Mouse (Mus musculus) embryo, embryonic 10 days (tissue): ENCODE measurements around the gene Ripor2.

Source experiments
- DNase-seq: peaks from one replicate; pipeline ENCODE4 v3.0.0-alpha.2; 2015; ENCODE audit warnings: low spot score

Gene Ripor2

DNA sequence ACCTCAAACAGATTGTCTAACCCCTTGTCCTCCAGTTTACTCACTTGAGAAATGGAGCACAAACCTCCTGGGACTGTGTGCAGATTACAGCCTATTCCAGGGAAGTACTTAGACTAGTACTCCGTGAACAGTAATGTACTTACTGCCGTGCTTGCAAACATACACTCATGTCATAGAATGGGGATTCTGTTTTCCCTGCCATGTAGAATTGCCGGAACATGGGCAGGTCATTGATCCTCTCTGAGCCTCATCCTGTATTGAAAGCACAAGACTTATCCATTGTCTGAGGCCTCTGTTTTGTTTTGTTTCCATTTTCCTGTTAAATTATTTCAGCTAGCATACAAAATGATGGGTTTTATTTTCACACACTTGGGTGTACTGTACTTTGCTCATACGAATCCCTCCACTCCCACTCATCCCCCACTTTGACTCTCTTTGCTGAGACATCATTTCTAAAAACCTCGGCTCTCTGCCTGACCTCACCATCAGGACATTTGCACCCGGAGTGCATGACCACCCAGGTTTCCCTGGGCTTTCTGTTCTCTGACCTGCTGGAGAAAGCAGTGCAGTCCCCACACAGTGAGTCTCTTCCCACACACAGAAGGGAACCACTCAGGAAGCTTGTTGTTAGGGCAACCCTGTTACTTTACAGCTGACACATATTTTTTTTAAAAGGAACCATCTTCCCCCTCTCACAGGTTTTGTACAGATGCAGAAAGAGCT is 35.2 kb downstream of the Ripor2 start:
- DNase-seq, result no peak

DNA sequence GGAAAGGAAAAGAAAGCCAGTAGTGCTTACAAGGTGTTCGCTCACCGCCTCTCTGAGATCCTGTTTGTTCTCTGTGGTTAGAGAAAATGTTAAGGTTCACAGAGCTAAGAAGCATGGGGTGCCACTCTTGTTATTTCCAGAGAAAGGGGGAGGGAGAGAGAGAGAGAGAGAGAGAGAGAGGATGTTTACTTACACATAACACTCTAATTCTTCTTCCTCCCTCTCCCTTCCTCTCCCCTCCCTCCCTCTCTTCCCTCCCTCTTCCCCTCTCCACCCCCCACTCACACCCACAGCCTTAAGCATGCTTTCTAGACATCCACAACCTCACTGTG is 35.8 kb downstream of the Ripor2 start:
- no peak for DNase-seq

DNA sequence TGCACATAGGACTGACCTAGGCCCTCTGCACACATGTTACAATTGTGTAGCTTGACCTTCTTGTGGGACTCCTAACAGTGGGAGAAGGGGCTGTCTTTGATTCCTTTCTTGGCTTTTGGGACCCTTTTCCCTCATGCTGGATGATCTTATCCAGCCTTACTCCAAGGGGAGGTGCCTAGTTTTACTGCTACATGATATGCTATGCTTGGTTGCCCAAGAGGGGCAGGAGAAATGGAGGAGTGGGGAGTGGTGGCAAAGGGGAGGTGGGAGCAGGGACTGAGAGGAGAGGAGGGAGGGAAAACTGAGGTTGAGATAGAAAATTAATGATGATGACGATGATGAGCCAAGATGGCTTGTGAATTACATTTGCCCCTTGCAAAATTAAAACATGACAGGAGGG is 37.7 kb downstream of the Ripor2 start:
- DNase-seq, result no peak

DNA sequence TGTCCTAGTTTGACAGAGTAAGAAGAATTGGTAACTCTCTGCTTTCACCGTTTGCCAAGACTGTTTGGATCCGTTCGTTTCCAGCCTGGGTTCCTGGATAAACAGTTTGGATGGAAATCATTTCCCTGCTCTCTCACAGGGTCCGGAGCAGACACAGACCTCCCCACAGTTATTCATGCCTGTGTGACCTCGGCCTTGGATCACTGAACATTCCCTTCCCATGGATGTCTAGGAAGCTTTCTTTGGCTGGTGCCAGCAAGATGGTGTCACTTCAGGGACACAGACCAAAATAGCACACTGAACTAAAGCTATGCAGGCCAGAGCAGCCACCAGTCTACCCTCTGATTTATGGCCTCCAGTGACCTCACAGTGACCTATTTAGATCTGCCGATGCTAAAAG is 38.5 kb downstream of the Ripor2 start:
- DNase-seq, result peak; percentile 78

DNA sequence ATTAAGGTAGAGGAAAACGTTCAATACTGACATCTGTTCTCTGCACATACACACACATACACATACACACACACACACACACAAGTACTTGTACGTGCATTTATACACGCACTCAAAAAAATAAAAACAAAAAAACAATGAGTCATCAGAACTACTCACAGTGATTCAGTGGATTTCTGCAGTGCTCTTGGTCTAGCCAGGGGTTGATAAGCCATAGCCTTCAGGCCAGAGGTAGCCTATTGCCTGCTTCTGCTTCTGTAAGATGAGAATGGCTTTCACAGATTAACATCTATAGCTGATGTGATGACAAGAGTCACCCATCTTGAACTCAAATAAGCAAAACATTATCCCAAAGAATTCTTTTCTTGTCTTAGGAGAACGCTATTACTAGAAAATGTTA is 41.6 kb downstream of the Ripor2 start:
- no peak for DNase-seq

DNA sequence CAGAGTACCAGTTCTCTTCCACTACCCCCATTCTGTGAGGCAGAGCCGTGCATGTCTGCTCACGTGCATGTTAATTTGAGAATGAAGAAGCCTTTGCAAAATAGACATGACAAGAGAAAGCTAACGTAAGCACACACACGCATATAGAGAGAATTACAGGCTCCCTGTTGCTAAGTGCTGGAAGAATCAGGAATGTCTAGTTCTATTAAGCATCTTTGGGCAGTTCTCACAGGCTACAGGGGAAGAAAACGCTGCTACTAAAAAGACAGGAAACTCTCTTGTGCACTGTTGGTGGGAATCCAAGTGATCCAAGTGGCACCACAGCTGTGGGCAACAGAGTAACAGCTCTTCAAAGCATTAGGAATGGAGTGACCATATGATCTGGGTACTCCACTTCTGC is 43.1 kb downstream of the Ripor2 start:
- no peak for DNase-seq

DNA sequence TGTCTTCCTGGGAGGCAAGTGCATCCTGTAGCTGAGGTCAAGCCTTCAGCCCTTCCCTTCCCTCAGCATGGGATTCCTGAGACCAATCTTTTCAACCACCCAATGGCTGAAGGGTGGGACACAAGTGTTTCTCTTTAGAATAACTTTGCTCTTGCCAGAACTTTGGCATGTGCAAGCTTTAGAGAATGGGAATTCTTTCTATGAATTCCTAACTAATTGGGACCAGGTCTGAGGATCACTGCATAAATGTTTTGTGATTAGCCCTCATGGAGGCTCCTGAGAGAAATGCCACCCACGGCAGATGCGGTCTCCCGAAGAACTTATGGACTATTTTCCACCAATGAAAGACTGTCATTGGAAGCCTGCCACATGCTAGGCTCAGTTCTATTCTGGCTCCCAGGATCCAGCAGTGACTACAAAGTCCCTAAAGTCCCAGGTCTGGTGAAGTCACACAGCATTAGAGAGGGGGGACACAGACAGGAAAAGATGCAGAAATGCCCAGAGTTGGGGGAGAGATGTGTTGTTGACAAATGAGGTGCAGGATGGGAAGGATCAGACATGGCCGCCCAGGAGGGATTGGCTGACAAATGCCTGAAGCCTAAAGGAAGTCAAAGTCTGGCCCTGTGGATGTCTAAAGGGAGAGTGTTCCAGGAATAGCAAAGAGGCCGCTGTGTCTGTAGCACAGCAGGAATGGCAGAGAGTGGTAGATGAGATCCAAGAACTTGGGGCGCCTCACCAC is 44.9 kb downstream of the Ripor2 start:
- DNase-seq, result no peak

DNA sequence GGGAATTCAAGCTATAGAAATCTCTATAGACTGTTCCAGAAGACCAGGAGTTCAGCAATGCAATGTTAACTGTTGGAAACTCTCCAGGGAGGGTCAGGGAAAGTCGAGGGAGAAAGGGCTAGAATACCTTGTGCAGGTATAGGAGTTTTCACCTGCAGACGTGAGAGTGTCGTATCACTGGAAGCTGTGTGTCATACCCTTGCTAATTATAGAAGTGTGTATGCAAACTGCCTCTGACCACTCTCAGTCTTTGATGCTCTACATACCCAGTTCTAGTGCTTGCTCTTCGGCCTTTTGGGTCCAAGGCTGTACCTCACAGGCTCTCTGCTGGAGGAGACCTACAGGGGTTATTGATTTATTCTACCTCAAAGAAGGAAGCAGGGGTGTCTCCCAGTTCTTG is 46.2 kb downstream of the Ripor2 start:
- no peak for DNase-seq

DNA sequence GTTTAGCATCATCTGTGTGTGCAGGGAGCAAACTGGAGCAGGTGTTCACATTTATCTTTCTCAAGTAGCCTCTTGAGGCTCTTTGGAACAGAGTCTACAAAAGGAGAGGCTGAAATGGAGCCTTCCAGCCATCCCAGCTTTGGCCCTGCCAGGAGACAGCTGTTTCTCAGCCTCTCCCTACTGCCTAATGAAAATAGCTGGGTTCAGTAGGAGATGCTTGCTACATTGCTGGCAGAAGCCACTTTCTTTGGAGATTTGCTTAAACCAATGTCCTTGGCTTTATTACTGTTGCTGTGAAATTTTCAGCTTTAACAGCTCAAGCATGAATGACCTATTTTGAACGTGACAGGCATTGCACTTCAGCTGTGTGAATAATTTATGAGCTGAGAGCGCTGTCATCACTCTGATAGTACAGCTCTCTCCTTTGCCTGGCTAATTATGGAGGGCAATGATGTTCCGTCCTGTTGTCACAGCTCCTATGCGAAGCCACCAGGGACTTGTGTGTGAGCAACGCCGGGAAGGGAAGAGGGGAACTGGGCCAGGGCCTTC is 47.2 kb downstream of the Ripor2 start:
- no peak for DNase-seq

DNA sequence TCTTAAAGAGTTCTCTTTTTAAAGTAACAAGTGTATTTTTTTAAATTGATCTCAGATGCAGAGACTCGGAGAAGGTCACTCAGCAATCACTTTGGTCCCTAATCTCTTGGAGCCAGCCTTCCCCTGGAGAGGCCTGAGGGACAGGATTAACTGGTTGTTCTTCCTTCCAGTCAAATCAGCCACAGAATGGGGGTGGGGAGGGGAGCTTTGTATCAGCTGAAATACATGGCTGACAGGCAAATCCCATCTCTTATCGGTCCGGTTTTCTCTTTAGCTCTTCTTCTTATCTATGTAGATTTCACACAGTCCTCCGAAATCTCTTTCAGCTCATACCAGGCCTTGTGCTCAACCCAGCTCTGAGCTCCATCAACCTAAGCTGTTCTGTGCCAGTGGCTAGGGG is 48.4 kb downstream of the Ripor2 start:
- no peak for DNase-seq

DNA sequence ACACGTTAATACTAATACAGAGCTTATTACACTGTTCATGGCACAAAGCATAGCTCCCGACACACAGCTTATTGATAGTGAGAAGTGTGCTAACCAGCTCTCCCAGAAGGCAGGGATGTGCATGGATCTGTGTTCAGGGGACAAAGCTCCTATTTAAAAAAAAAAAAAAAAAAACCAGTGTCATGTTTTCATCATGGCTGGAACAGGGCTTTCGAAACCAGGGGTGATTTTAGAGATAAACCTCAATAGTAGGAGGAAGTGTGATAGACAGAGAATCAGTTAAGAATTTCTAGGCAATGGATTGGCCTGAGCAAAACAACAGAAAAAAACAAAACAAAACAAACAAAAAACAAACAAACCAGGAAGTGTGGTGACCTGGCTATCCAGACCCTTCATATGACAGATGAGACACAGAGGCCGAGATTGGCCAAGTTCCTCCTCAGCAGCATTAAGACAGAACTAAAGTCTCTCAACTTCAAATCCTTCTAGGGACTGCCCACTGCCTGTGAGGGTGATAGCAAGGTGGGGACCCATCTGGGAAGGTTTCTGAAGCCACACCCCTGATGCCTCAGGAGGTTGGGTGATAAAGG is 51.1 kb downstream of the Ripor2 start:
- DNase-seq, result no peak

DNA sequence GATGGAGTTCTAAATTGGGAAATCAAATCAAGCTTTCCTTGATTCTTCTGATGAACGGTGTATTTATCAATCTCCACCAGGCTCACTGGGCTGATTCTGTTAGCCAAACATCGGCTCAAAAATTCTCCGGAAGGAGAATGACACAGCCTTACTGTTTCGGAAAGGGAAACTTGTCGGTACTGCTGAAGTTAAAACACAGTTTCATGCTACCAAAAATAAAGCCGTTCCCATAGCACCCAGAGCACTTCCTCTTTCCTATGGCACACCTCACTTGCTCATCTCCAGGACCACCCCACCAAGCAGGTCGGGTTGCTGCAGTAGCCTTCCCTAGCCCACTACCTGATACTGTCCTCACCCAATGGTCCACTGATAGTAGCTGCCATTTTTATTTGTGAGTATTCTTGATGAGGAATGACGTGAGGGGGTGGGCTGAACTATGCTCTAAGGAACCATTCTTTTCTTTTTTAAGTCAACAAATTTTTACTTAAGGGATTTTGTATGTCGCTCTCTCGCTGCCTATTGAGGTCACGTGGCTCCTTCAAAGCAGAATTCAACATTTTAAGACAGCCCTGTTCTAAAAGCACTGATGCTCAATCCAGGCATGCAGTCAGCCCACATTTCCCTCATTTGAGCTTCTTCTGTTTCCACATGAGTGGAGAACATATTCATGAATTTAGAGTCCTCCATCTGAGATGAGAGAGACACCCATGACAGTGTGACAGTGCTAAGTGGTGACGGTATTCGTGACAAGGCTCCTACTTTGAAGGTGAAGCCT is 52.5 kb downstream of the Ripor2 start:
- no peak for DNase-seq

DNA sequence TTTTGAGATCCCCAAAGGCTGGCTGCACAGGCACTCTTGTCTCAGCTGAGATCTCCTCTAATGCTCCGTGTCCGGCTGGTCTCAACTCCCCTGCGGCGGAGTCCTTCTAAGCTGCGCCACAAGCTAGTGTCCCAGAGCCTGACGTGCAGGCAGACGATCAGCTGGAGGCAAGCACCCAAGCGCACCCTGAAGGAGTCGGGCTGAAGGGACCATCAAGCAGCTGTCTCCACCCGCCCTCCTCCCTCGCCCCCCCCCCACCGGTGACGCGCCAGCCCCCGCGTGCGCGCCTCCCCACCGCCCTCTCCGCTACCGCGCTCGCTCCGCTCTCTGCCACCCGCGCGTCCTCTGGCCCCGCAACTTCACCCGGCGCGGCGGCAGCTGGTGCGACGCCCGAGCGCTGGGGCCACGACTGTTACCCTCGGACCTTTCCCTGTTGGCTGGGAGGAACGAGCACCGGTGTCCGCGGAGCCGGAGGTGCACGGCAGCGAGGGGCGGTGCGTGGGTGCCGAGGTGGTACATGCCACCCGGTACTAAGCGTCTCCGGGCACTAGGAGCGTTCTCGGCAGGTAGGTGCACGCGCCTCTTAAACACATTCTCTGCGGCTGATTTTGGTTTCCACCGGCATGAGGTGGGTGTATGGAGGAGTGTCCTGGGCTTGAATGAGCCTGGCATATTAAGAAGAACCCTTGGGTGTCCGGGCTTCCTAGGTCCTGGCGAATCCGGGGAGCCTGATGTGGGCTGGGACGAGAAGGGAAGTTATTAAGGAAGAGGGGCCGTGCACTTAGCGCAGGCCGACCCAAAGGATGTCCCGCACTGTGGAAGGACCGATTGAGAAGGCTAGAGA is 56.6 kb downstream of the Ripor2 start:
- DNase-seq, result peak; percentile 49

DNA sequence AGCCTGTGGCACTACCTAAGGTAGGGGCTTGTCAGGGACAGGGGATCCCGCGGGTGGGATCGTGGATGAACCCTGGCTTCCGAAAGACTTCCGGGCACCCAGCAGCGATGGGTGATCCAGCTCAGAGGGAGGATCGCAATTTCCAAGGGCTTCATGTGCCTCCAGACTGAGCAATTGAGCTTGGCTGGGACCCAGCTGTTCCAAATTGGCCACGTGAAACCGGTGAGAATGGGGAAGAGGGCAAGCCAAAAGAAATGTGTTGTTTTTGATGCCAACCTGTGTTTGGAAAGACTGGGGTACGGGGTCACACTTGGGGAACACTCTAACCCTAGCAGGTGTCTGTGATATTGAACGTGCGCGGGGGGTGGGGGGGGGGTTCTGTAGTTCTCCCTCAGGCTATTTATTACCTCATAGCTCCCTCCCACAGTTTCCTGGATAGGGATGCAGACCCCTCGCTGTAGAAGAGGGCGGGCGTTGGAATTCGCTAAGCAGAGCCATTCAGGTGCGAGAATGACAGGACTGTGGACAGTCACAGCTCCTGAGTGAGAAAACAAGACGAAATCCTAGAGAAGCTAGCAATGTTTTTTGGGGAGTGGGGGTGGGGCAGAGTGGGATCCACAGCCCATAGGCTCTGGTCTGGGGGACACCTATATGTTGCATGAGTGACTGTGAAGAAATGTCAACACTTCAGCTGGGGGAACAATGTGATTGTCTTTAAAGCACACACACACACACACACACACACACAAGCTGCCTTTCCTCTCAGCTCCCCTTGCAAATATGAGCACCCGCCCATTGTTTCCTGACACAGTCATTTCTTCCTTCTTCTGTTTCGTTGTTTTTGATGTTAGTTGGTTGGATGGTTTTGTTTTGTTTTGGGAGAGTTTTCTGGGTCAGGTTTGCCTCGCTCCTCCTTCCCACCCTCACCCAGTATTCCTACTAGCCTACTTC is 57.5 kb downstream of the Ripor2 start:
- peak; percentile 28 for DNase-seq

DNA sequence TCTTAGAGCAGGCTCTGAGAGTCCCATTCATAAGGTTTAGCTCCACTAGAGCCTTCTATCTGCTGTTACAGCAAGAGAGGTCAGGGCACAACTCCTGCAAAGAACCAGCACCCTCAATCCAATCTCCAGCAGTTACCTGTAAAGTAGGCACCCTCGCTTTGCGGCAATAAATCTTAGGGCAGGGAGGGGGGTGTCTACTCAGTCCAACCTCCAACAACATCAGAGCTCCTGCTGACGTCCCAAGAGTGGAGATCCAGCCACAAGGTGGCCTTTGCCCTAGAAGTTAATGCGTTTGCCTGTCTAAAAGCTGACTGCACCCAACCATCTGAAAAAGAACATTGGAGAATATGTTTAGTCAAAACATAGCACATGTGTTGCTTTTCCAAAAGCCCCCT is 58.2 kb downstream of the Ripor2 start:
- no peak for DNase-seq

DNA sequence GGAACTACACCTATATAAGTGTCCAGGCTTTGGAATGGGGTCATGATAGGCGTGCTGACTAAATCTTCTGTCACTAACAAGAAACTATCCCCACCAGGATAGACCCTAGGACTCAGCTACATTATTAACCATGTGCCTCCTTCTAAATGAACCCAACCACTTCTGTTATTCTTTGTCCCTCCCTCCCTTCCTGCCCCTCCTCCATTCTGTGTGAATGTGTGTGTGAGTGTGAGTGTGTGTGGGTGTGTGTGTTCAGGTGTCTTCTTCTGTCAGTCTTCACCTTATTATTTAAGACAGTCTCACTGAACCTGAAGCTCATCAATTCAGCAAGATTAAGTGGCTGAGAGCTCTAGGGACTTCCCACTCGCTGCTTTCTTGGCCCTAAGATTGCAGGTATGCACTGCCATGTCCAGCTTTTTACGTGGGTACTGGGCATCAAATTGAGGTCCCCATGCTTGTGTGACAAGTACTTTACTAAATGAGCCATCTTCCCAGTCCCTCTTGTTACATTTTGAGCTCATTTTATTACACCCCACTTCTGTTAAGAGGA is 58.9 kb downstream of the Ripor2 start:
- no peak for DNase-seq

DNA sequence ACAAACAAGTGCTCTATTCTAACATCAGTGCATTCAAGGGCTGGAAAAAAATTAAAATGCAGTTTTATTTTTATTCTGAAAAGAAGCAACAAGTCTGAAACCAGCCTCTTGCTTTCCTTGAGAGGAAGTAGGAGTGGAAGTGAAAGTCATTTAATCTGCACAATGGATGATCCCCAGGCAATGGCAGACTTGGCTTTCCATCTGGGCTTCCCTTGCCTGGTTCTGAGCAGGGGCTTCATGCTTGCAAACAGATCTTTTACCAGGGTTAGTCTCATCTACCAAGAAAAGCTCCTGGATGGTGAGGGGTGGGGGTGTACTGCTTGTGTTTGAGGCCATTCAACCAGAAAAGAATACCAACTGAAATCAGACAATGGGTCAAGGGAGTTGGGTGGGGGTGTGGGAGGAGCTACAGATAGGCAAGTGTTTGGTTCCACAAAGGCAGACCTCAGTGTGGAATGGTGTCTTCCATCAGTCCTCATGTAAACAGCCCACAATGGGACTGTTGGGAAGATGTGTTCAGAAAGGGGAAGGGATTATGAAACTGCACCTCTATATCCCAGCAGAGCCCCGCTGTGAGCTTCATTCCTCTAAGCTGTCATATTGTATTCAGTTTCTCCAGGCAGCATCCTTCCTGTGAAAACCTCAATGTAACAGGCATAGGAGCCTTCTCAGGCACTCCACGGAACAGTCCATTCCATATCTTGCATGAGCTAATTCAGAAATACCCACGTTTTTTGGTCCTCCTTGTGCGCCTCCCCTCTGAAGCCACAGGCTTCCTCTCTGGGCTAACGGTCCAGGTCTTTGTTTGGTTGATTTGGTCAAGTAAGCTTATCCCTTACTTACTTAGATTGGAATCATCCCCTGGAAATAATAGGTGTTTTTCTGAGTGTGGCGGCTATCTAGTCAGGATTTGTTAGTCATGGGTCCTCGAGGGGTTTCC is 59.8 kb downstream of the Ripor2 start:
- no peak for DNase-seq

DNA sequence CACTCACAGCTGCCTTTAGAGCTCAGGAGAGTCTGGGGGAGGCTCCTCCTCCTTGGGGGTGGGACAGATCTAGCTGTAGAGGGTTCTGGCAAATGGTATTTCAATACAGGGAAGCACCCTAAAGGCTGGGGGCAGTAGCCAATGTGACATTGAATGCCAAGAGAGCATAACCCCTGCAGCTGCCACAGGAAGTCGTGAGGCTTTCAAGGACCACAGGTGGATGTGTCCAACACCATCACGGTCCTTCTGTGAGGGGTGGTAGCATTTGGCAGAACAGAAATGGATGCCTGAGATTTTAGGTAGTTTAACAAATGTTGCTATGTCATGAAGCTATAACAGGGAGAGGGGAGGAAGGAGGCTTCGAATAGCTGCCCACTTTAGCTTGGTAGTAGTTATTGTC is 63.2 kb downstream of the Ripor2 start:
- DNase-seq, result no peak

DNA sequence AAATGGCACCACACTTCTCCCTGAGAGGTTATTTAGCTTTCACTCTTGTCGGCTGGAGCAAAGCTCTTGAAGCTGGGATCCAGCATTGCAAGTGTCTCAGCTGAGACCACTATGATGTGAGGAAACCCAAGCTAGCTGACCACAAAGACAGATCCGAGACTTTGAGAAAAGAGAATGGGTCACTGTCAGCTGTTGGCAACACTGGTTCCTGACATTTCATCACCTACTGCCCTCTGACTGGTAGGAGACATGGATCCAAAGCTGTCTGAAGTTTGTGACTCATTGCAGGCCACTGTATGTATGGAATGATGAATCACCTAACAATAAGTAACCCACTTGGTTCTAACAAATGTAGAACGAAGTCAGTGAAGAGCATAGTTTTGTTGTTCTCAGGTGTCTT is 64.3 kb downstream of the Ripor2 start:
- no peak for DNase-seq
